Mouse (Mus musculus) heart, embryonic 13.5 days (tissue): ENCODE measurements around the gene Gltp. TPM values are rescaled to one million over a fixed set of nuclear protein-coding genes. Genes with fewer than 3 reads are reported as not detected.

ENCODE experiments used
- ATAC-seq: fragments of 200-750 bp; cut with Nextera tagmentation; 2 replicates; pipeline ENCODE4 v1.8.0; 2017; ENCODE audit warnings: moderate TSS enrichment; ENCODE audit not compliant: insufficient number of reproducible peaks, low FRiP score, low TSS enrichment; ENCODE audit errors: extremely low read depth
- H3K27ac ChIP-seq: fragments of 300-500 bp; sonication (generic); replicated peaks from 2 replicates; pipeline ENCODE4 v1.5.1; 2015; ENCODE audit warnings: moderate library complexity, mild to moderate bottlenecking, inconsistent platforms
- H3K27me3 ChIP-seq: fragments of 300-500 bp; sonication (generic); replicated peaks from 2 replicates; pipeline ENCODE4 v1.6.1; 2015; ENCODE audit warnings: mild to moderate bottlenecking, inconsistent platforms
- H3K36me3 ChIP-seq: fragments of 300-500 bp; sonication (generic); 2 replicates; pipeline ENCODE4 v1.6.1; 2015; ENCODE audit warnings: mild to moderate bottlenecking, inconsistent platforms
- H3K4me1 ChIP-seq: fragments of 300-500 bp; sonication (generic); 2 replicates; pipeline ENCODE4 v1.6.1; 2015; ENCODE audit warnings: inconsistent platforms
- H3K4me2 ChIP-seq: fragments of 300-500 bp; sonication (generic); 2 replicates; pipeline ENCODE4 v1.6.1; 2015; ENCODE audit warnings: inconsistent platforms, mild to moderate bottlenecking, moderate library complexity
- H3K4me3 ChIP-seq: fragments of 300-500 bp; sonication (generic); 2 replicates; pipeline ENCODE4 v1.5.1; 2015; ENCODE audit warnings: moderate library complexity, mild to moderate bottlenecking, inconsistent platforms
- H3K9ac ChIP-seq: fragments of 300-500 bp; sonication (generic); 2 replicates; pipeline ENCODE4 v1.6.1; 2015; ENCODE audit warnings: inconsistent platforms, mild to moderate bottlenecking, moderate library complexity
- H3K9me3 ChIP-seq: fragments of 300-500 bp; sonication (generic); 2 replicates; pipeline ENCODE4 v1.6.1; 2016; ENCODE audit warnings: inconsistent platforms
- WGBS: fragments of 180-500 bp; shearing (Covaris S2); methylation state at CpG from one replicate; pipeline ENCODE4 v1.1.7; 2015; ENCODE audit warnings: mixed read lengths; 5-methylcytosine and 5-hydroxymethylcytosine counted together
- microRNA-seq: library from miRNA; unstranded; fragments of <30 nt; microRNA quantifications from one replicate; pipeline ENCODE4, GENCODE M21; 2016
- polyA plus RNA-seq: library from polyadenylated mRNA; unstranded; fragments of >200 nt; fragmentation: Nextera tagmentation; extraction: Ambion mirVana; gene quantifications from 2 replicates; pipeline ENCODE4 v1.2.1, GENCODE M21; 2015

Gltp gene
- polyA plus RNA-seq, 1 experiment from 2014 or later, result 50.5 TPM

DNA sequence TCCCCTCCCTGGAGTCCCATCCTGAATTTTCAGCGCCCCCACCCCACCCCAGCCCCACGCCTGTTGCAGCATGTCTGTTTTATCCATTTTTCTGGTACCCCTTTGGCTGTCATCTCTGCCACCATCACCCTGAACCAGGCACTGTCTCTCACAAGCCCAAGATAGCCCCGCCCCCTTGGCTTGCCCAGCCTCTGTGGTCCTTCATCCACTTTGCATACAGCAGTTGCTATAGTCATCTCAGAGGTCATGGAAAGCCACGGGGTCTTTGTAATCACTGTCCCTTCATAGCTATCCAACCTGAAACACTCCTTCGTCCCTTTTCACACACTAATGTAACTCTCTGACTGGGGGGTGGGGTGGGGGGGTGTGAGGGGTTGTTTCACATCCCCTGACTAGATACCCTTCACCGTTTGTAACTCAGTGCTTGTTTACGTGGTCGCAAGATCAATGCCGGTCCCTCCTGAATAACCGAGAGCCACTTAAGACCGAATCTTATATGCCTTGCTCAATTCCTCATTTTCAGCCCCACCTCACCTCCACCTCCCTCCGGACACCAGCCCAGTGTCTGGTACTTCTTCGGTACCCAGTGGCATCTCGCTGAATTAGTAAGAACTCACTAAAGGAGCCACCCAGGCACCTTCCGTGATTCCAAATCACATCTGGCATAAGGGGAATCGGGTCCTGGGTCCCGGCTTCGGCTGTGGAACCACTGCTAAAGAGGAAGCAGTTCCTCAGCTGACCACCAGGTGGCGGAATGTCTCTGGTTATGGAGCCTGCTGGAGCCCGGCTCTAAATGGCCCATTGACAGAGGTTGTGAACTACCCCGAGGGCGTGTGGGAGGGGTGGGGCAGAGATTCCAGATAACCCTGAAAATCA, 51.8 kb downstream of the Gltp start:
- 12% methylated on average over 22 of the region's 22 CpGs for WGBS
- H3K4me3 ChIP-seq, result peak overlapping the region; percentile 25; the same call in 1 of the 2 replicates
- no peak overlapping the region for H3K27ac ChIP-seq
- H3K4me2 ChIP-seq, result peak overlapping the region; percentile 57
- peak overlapping the region; percentile 63; the same call in 1 of the 2 replicates for H3K9ac ChIP-seq
- H3K27me3 ChIP-seq, result peaks cover 80% of the 10 kb centered on the region
- 0 out of 2 replicates have a peak, but pooled peaks cover 7% of the 10 kb centered on the region for H3K4me1 ChIP-seq
- H3K9me3 ChIP-seq, result no peaks in the 10 kb centered on the region
- H3K36me3 ChIP-seq, result no peaks in the 10 kb centered on the region
- ATAC-seq, result no peak

DNA sequence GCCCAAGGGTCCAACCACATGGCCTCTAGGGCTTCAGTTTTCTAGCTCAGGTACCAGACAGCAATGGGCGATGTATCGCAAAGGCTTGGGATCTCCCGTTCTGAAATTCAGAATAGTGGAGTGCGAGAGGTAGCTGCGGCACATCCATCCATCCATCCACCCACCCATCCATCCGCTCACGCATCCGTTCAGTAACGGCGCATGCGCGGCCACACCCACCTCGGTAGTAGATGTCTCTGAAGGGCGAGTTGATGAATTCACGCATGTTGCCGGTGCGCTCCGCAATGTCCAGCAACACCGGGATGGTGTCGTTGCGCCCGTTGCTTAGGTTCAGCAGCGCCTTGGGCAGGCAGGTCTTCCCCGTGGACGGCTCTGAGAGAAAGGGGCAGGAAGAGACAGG, 54.7 kb downstream of the Gltp start:
- ATAC-seq, result no peak
- Histone ChIP-seq H3K36me3 (no peaks in the 10 kb centered on the region), H3K4me2 (no peak overlapping the region)

DNA sequence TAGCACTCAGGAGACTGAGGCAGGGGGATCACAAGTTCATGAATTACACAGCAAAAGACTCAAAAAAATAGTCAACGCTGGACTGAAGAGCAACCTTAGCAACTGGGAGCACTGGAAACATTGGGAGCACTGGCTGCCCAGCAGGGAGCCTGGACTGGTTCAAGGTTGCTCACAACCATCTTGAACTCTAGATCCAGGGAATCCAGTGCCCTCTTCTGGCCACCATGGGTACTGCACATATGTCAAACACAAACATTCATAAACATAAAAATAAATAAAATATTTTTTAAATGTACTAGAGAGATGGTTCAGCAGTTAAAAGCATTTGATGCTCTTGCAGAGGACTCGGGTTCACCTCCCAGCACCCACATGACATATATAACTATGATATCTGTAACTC, 59.4 kb downstream of the Gltp start:
- no peak overlapping the region for H3K4me3 ChIP-seq
- H3K9ac ChIP-seq, result no peak overlapping the region
- no peaks in the 10 kb centered on the region for H3K4me1 ChIP-seq
- no peak overlapping the region for H3K27ac ChIP-seq
- no peaks in the 10 kb centered on the region for H3K36me3 ChIP-seq
- no peak overlapping the region for H3K4me2 ChIP-seq
- WGBS, result 40% methylated on average over 2 of the region's 2 CpGs
- no peaks in the 10 kb centered on the region for H3K9me3 ChIP-seq
- H3K27me3 ChIP-seq, result peaks cover 34% of the 10 kb centered on the region
- ATAC-seq, result no peak

More for the DNA sequence above, 54.7 kb downstream of the Gltp start:
- no peak overlapping the region for H3K4me3 ChIP-seq
- H3K4me1 ChIP-seq, result 0 out of 2 replicates have a peak, but pooled peaks cover 7% of the 10 kb centered on the region
- H3K27ac ChIP-seq, result no peak overlapping the region
- no peaks in the 10 kb centered on the region for H3K9me3 ChIP-seq
- WGBS, result 73% methylated on average over 25 of the region's 25 CpGs
- no peak overlapping the region for H3K9ac ChIP-seq
- peaks cover 62% of the 10 kb centered on the region for H3K27me3 ChIP-seq

DNA sequence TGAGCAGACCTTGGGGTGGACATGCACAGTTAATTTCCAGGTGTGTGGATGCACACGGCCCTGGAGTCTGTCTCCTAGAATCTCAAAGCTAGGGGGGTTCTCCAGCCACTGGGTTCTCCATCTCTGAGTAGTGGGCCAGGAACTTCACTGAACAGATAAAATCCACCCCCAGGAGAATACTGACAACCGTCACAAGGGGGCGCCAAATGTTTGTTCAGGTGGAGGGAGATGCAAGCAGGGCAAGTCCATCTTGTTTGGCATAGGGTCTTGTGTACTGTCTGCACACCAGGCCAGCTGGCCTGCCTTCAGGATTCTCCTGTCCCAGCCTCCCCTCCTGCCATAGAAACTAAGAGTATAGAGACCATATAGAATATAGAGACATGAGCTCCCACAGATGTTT, 65.2 kb downstream of the Gltp start:
- Histone ChIP-seq H3K27me3 (peaks cover 24% of the 10 kb centered on the region), H3K36me3 (no peaks in the 10 kb centered on the region), H3K9ac (no peak overlapping the region), H3K9me3 (no peaks in the 10 kb centered on the region), H3K4me1 (no peaks in the 10 kb centered on the region), H3K27ac (no peak overlapping the region), H3K4me2 (no peak overlapping the region), H3K4me3 (no peak overlapping the region)
- 15% methylated on average over 3 of the region's 3 CpGs for WGBS
- ATAC-seq, result no peak

DNA sequence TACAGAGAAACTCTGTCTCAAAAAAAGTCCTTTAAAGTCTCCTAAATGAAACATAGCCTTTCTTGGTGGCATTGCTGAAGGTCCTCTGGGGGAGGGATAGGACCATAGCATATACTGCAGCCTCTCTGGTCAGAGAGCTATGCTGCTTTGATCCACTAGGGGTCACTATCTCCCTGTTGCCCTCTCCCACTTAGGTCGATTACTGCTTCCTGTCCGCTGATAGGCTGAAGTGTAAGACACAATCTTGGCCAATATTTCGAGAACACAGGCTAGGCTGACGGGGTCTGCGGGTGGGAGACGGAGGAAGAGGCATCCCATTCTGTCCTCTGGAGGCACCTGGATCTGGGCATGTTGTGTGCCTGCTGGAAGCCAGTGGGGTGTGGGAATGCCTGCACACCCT, 70.5 kb downstream of the Gltp start:
- H3K27me3 ChIP-seq, result peaks cover 37% of the 10 kb centered on the region
- ATAC-seq, result no peak
- no peaks in the 10 kb centered on the region for H3K36me3 ChIP-seq
- no peak overlapping the region for H3K4me3 ChIP-seq
- no peaks in the 10 kb centered on the region for H3K9me3 ChIP-seq
- H3K27ac ChIP-seq, result no peak overlapping the region
- H3K4me2 ChIP-seq, result no peak overlapping the region
- H3K4me1 ChIP-seq, result no peaks in the 10 kb centered on the region
- 45% methylated on average over 6 of the region's 6 CpGs for WGBS
- H3K9ac ChIP-seq, result no peak overlapping the region

Small RNA genes lying within 50 kb of the gene (microRNA-seq; reads per million reads assigned to microRNA genes)
- not detected for gene Mir7028

Other genes starting within 250 kb of the Gltp start
- gene Mmab, start 246.9 kb downstream of the Gltp start, polyA plus RNA-seq, result 22.8 and 24.4 TPM in 2 replicates
- 20.1 and 21.0 TPM in 2 replicates for gene Mvk, start 246.7 kb downstream of the Gltp start, polyA plus RNA-seq
- gene Fam222a, start 123.0 kb downstream of the Gltp start, polyA plus RNA-seq, result 0.59 and 0.79 TPM in 2 replicates
- 0.71 and 0.83 TPM in 2 replicates for gene Trpv4, start 32.6 kb downstream of the Gltp start, polyA plus RNA-seq
- gene Tchp, start 16.8 kb upstream of the Gltp start, polyA plus RNA-seq, result 8.0 and 8.1 TPM in 2 replicates
- 28.5 and 29.3 TPM in 2 replicates for gene Ankrd13a, start 83.7 kb upstream of the Gltp start, polyA plus RNA-seq
- 28.1 and 30.3 TPM in 2 replicates for gene Git2, start 84.5 kb upstream of the Gltp start, polyA plus RNA-seq
- gene 1500011B03Rik, start 132.5 kb upstream of the Gltp start, polyA plus RNA-seq, result 53.8 and 54.5 TPM in 2 replicates
- gene 4930519G04Rik, start 162.7 kb upstream of the Gltp start, polyA plus RNA-seq, result not detected in 2 replicates
- not detected in 2 replicates for gene Gm9936, start 167.7 kb upstream of the Gltp start, polyA plus RNA-seq
- 4.5 and 6.2 TPM in 2 replicates for gene Oasl2, start 206.0 kb upstream of the Gltp start, polyA plus RNA-seq
- 0.56 and 0.67 TPM in 2 replicates for gene Oasl1, start 232.3 kb upstream of the Gltp start, polyA plus RNA-seq